Mouse (Mus musculus) lung, embryonic 14.5 days (tissue): ENCODE measurements around the gene Cep250. TPM values are rescaled to one million over a fixed set of nuclear protein-coding genes. Genes with fewer than 3 reads are reported as not detected.

Source experiments
- ATAC-seq: fragments of 200-750 bp; cut with Nextera tagmentation; 2 replicates; pipeline ENCODE4 v1.8.0; 2017; ENCODE audit warnings: mild to moderate bottlenecking, moderate TSS enrichment, moderate library complexity; ENCODE audit not compliant: insufficient read depth
- DNase-seq: peaks from one replicate; pipeline ENCODE4 v3.0.0-alpha.2; 2015
- H3K27ac ChIP-seq: fragments of 300-500 bp; sonication (generic); 2 replicates; pipeline ENCODE4 v1.5.1; 2014; ENCODE audit warnings: low read depth, mild to moderate bottlenecking, moderate library complexity
- H3K27me3 ChIP-seq: fragments of 300-500 bp; sonication (generic); 2 replicates; pipeline ENCODE4 v1.6.1; 2014; ENCODE audit warnings: low read length, control low read depth; ENCODE audit not compliant: insufficient read depth
- H3K36me3 ChIP-seq: fragments of 300-500 bp; sonication (generic); 2 replicates; pipeline ENCODE4 v1.6.1; 2014; ENCODE audit warnings: control low read depth; ENCODE audit not compliant: insufficient read depth
- H3K4me1 ChIP-seq: fragments of 300-500 bp; sonication (generic); 2 replicates; pipeline ENCODE4 v1.6.1; 2014; ENCODE audit warnings: antibody characterized with exemption, control low read depth; ENCODE audit not compliant: insufficient read depth
- H3K4me2 ChIP-seq: fragments of 300-500 bp; sonication (generic); 2 replicates; pipeline ENCODE4 v1.6.1; 2014; ENCODE audit warnings: mild to moderate bottlenecking
- H3K4me3 ChIP-seq: fragments of 300-500 bp; sonication (generic); 2 replicates; pipeline ENCODE4 v1.5.1; 2014; ENCODE audit warnings: low read depth, low read length
- H3K9ac ChIP-seq: fragments of 300-500 bp; sonication (generic); 2 replicates; pipeline ENCODE4 v1.6.1; 2014
- H3K9me3 ChIP-seq: fragments of 300-500 bp; sonication (generic); 2 replicates; pipeline ENCODE4 v1.6.1; 2016; ENCODE audit warnings: low read depth, low read length, control low read depth
- CTCF ChIP-seq: IDR thresholded peaks from 2 replicates; pipeline ENCODE4 v1.5.1; 2016; ENCODE audit warnings: antibody characterized with exemption, low read depth
- WGBS: fragments of 180-500 bp; shearing (Covaris S2); extraction: QIAGEN DNeasy Blood & Tissue Kit; methylation state at CpG from one replicate; pipeline ENCODE4 v1.1.7; 2014; 5-methylcytosine and 5-hydroxymethylcytosine counted together
- polyA plus RNA-seq: library from polyadenylated mRNA; unstranded; fragments of >200 nt; fragmentation: Nextera tagmentation; extraction: Ambion mirVana; gene quantifications from 2 replicates; pipeline ENCODE4 v1.2.1, GENCODE M21; 2014

Cep250 gene
- polyA plus RNA-seq, 1 experiment from 2014 or later: 24.6 TPM

- ATAC-seq: peak; percentile 30; the same call in 1 of the 2 replicates
- Histone ChIP-seq H3K36me3 (no peaks in the 10 kb centered on the region), H3K9ac (no peak overlapping the region), H3K9me3 (no peaks in the 10 kb centered on the region), H3K27me3 (peaks cover 4% of the 10 kb centered on the region; the same call in 1 of the 2 replicates), H3K27ac (no peak overlapping the region), H3K4me2 (no peak overlapping the region), H3K4me3 (no peak overlapping the region), H3K4me1 (no peaks in the 10 kb centered on the region)
- peak; percentile 88 for DNase-seq
- WGBS: 4% methylated on average over 7 of the region's 7 CpGs
- TF ChIP-seq CTCF: peak; percentile 83
These were observed 10.2 kb upstream of the Cep250 start for GRCm38 (mm10) chr2:155946069-155946468.

GRCm38 (mm10) chr2:155946499-155946898 is 9.8 kb upstream of the Cep250 start:
- Histone ChIP-seq H3K36me3 (no peaks in the 10 kb centered on the region), H3K27ac (no peak overlapping the region), H3K9me3 (no peaks in the 10 kb centered on the region), H3K4me1 (no peaks in the 10 kb centered on the region), H3K4me3 (no peak overlapping the region), H3K9ac (no peak overlapping the region), H3K4me2 (no peak overlapping the region), H3K27me3 (peaks cover 4% of the 10 kb centered on the region; the same call in 1 of the 2 replicates)
- ATAC-seq: no peak
- no peak for TF ChIP-seq CTCF
- no peak for DNase-seq
- 28% methylated on average over 4 of the region's 4 CpGs for WGBS

GRCm38 (mm10) chr2:155947390-155948002 is 8.8 kb upstream of the Cep250 start:
- Histone ChIP-seq H3K4me2 (no peak overlapping the region), H3K9ac (no peak overlapping the region), H3K9me3 (no peaks in the 10 kb centered on the region), H3K27me3 (peaks cover 4% of the 10 kb centered on the region; the same call in 1 of the 2 replicates), H3K36me3 (no peaks in the 10 kb centered on the region), H3K4me1 (no peaks in the 10 kb centered on the region), H3K27ac (no peak overlapping the region), H3K4me3 (no peak overlapping the region)
- no peak for TF ChIP-seq CTCF
- DNase-seq (peak; percentile 74), ATAC-seq (no peak)
- 33% methylated on average over 5 of the region's 5 CpGs for WGBS

- H3K36me3 ChIP-seq: no peaks in the 10 kb centered on the region
- no peak overlapping the region for H3K4me3 ChIP-seq
- 22% methylated on average over 6 of the region's 6 CpGs for WGBS
- no peak overlapping the region for H3K9ac ChIP-seq
- no peak overlapping the region for H3K27ac ChIP-seq
- ATAC-seq: no peak
- H3K27me3 ChIP-seq: peaks cover 2% of the 10 kb centered on the region; the same call in 1 of the 2 replicates
- no peak for TF ChIP-seq CTCF
- no peaks in the 10 kb centered on the region for H3K9me3 ChIP-seq
- DNase-seq: no peak
- no peak overlapping the region for H3K4me2 ChIP-seq
- no peaks in the 10 kb centered on the region for H3K4me1 ChIP-seq
These were observed 6.9 kb upstream of the Cep250 start for GRCm38 (mm10) chr2:155949362-155949761.

GRCm38 (mm10) chr2:155952006-155952405 is 4.3 kb upstream of the Cep250 start:
- TF ChIP-seq CTCF: peak; percentile 73
- no peaks in the 10 kb centered on the region for H3K36me3 ChIP-seq
- H3K9ac ChIP-seq: no peak overlapping the region
- H3K4me3 ChIP-seq: no peak overlapping the region
- no peak overlapping the region for H3K27ac ChIP-seq
- no peak for ATAC-seq
- no peak overlapping the region for H3K4me2 ChIP-seq
- DNase-seq: peak; percentile 86
- H3K27me3 ChIP-seq: no peaks in the 10 kb centered on the region
- no peaks in the 10 kb centered on the region for H3K9me3 ChIP-seq
- no peaks in the 10 kb centered on the region for H3K4me1 ChIP-seq

- 0 out of 2 replicates have a peak, but pooled peaks cover 7% of the 10 kb centered on the region for H3K4me1 ChIP-seq
- no peak for TF ChIP-seq CTCF
- no peak overlapping the region for H3K4me2 ChIP-seq
- ATAC-seq (no peak), DNase-seq (no peak)
- H3K27ac ChIP-seq: no peak overlapping the region
- H3K9me3 ChIP-seq: no peaks in the 10 kb centered on the region
- no peaks in the 10 kb centered on the region for H3K27me3 ChIP-seq
- H3K36me3 ChIP-seq: peaks cover 37% of the 10 kb centered on the region
- WGBS: 70% methylated on average over 5 of the region's 5 CpGs
- H3K9ac ChIP-seq: no peak overlapping the region
- no peak overlapping the region for H3K4me3 ChIP-seq
These were observed 3.7 kb downstream of the Cep250 start for GRCm38 (mm10) chr2:155959981-155960380.

GRCm38 (mm10) chr2:155961862-155962261 is 5.6 kb downstream of the Cep250 start:
- no peak overlapping the region for H3K4me3 ChIP-seq
- peaks cover 54% of the 10 kb centered on the region for H3K36me3 ChIP-seq
- DNase-seq: no peak
- H3K27me3 ChIP-seq: no peaks in the 10 kb centered on the region
- no peak overlapping the region for H3K9ac ChIP-seq
- no peaks in the 10 kb centered on the region for H3K9me3 ChIP-seq
- 82% methylated on average over 10 of the region's 10 CpGs for WGBS
- no peak for ATAC-seq
- H3K27ac ChIP-seq: no peak overlapping the region
- H3K4me2 ChIP-seq: no peak overlapping the region
- 0 out of 2 replicates have a peak, but pooled peaks cover 7% of the 10 kb centered on the region for H3K4me1 ChIP-seq
- TF ChIP-seq CTCF: no peak
